Mouse (Mus musculus): ENCODE results near the gene Myrip. TPM values are rescaled to one million over a fixed set of nuclear protein-coding genes. Genes with fewer than 3 reads are reported as not detected.

The Myrip gene
- polyA plus RNA-seq, 1 experiment from 2014 or later = 0.72 TPM

DNA sequence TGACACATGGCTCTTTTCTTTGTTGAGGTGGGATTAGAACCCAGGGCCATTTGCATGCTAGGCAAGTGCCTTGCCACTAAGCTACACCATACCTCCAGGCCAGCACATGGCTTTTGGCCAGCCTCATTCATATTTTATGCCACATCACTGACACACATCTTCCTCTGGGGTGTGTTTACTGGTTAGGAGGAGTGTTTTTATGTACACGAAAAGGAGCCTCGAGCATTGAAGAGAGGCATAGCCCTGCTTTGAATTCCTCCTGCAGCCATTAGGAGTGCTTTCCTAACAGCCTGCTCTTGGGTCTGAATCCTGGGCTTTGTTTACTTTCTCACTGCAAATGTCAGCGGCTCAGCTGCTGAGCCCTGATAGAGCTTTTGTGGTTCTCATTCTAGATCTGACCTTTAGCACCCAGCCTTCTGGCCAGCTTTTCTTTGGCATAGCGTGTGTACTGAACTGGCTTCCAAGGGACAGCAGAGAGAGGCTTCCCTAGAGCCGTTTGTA lies 44.4 kb downstream of the Myrip start:
- DNase-seq (ENCODE audit: low spot score) = peak; percentile 10
- Histone ChIP-seq H3K4me2 (ENCODE audit: low read depth, low read length) (no peak overlapping the region), H3K27ac (replicated peaks; ENCODE audit: low read depth, low read length) (no peak overlapping the region), H3K27me3 (replicated peaks; ENCODE audit: control insufficient read depth, insufficient read depth, low read length) (no peaks in the 10 kb centered on the region), H3K9me3 (ENCODE audit: control insufficient read depth, low read length) (no peaks in the 10 kb centered on the region), H3K4me3 (ENCODE audit: low read depth, low read length) (no peak overlapping the region), H3K4me1 (ENCODE audit: control insufficient read depth, insufficient read depth, low read length) (no peaks in the 10 kb centered on the region), H3K9ac (ENCODE audit: low read depth, low read length) (no peak overlapping the region), H3K36me3 (ENCODE audit: control insufficient read depth, insufficient read depth, low read length) (no peaks in the 10 kb centered on the region)
- 18% methylated on average over 5 of the region's 5 CpGs for WGBS
- no peak for ATAC-seq (ENCODE audit: low read depth)

DNA sequence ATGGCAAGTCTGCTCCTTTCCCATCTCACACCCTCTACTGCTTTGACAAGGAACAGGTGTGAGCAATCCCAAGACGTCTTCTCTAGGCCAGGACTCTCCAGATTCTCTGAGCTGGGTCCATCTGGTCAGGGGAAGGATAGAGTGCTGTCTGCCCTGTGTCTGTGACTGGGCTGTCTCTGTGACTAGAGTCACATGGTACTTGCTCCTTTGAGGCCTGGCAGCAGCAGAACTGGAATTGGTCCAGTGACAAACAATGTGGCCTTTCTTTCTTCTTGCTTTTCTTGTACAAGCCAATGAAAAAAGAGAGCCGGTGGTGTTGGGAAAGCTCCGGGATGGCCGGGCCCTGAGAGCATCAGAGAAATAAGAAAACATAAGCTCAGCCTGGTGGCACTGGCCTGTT lies 47.8 kb downstream of the Myrip start:
- Histone ChIP-seq H3K4me1 (ENCODE audit: control insufficient read depth, insufficient read depth, low read length) (no peaks in the 10 kb centered on the region), H3K27me3 (replicated peaks; ENCODE audit: control insufficient read depth, insufficient read depth, low read length) (no peaks in the 10 kb centered on the region), H3K36me3 (ENCODE audit: control insufficient read depth, insufficient read depth, low read length) (no peaks in the 10 kb centered on the region), H3K9me3 (ENCODE audit: control insufficient read depth, low read length) (no peaks in the 10 kb centered on the region), H3K27ac (replicated peaks; ENCODE audit: low read depth, low read length) (no peak overlapping the region), H3K9ac (ENCODE audit: low read depth, low read length) (no peak overlapping the region), H3K4me3 (ENCODE audit: low read depth, low read length) (no peak overlapping the region), H3K4me2 (ENCODE audit: low read depth, low read length) (no peak overlapping the region)
- DNase-seq (ENCODE audit: low spot score) (peak; percentile 23), ATAC-seq (ENCODE audit: low read depth) (peak; percentile 47; the same call in 1 of the 2 replicates)
- WGBS = 41% methylated on average over 4 of the region's 4 CpGs

DNA sequence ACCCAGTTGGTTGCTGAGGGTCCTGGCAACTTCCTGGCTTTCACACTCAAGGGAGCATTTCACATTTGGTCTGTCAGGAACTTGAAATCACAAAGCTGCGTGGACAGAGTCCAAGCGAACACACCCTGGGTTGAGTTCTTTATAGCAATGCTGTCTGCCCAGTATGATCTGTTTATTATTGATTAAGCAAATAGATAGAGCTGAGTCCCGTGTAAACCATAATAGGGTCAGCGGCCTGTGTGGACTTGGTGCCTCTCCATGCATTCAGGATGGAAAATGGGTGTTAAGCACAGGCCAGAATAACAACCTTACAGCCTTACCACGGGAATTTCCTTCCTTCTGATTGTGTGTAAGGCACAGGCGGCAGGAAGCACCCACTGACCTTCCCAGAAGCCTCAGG lies 49.0 kb downstream of the Myrip start:
- WGBS = 58% methylated on average over 6 of the region's 6 CpGs
- Histone ChIP-seq H3K4me3 (ENCODE audit: low read depth, low read length) (no peak overlapping the region), H3K9me3 (ENCODE audit: control insufficient read depth, low read length) (no peaks in the 10 kb centered on the region), H3K36me3 (ENCODE audit: control insufficient read depth, insufficient read depth, low read length) (no peaks in the 10 kb centered on the region), H3K27ac (replicated peaks; ENCODE audit: low read depth, low read length) (no peak overlapping the region), H3K27me3 (replicated peaks; ENCODE audit: control insufficient read depth, insufficient read depth, low read length) (no peaks in the 10 kb centered on the region), H3K9ac (ENCODE audit: low read depth, low read length) (no peak overlapping the region), H3K4me2 (ENCODE audit: low read depth, low read length) (no peak overlapping the region), H3K4me1 (ENCODE audit: control insufficient read depth, insufficient read depth, low read length) (no peaks in the 10 kb centered on the region)
- ATAC-seq (ENCODE audit: low read depth) (no peak), DNase-seq (ENCODE audit: low spot score) (no peak)

DNA sequence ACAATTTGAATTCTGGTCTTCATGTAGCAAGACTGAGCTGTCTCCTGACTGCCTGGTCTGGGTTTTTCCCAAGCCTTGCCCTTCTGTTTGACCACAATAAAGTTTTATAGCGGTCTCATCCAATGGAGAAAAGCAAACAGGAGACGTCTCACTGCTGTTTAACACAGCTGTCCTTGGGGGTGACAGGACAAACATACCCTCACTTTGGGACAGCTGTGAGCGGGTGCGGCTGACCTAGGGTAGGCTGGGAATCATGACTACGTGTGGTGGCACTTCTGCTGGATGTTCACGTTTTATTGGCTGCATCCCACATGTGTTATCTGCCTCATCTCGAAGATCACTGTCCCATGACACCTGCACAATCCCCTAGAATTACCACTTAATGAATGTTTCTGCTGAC lies 49.7 kb downstream of the Myrip start:
- no peak for DNase-seq (ENCODE audit: low spot score)
- Histone ChIP-seq H3K36me3 (ENCODE audit: control insufficient read depth, insufficient read depth, low read length) (no peaks in the 10 kb centered on the region), H3K9me3 (ENCODE audit: control insufficient read depth, low read length) (no peaks in the 10 kb centered on the region), H3K4me1 (ENCODE audit: control insufficient read depth, insufficient read depth, low read length) (no peaks in the 10 kb centered on the region), H3K4me3 (ENCODE audit: low read depth, low read length) (no peak overlapping the region), H3K9ac (ENCODE audit: low read depth, low read length) (no peak overlapping the region), H3K27me3 (replicated peaks; ENCODE audit: control insufficient read depth, insufficient read depth, low read length) (no peaks in the 10 kb centered on the region), H3K27ac (replicated peaks; ENCODE audit: low read depth, low read length) (no peak overlapping the region), H3K4me2 (ENCODE audit: low read depth, low read length) (no peak overlapping the region)
- no peak for ATAC-seq (ENCODE audit: low read depth)
- 74% methylated on average over 7 of the region's 7 CpGs for WGBS

DNA sequence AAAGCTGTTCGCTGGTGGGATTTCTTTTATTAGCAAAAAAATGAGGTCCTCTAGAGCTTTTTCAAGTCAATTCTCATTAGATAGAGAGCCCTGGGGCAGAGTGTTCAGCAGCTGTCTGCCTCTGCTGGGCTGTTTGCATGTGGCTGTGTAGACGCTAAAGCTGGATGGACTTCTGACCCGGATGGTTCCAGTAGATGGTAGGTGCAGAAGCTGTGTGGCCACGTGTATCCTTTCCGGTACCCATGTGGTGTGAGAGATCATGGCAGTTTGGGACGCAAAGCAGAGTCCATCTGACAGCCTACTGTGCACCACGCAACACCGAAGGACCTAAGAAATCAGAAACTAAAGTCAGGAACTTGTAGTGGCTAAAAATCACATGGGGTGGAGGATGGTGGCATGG lies 50.2 kb downstream of the Myrip start:
- ATAC-seq (ENCODE audit: low read depth) = no peak
- H3K4me2 ChIP-seq (ENCODE audit: low read depth, low read length) = no peak overlapping the region
- WGBS = 88% methylated on average over 8 of the region's 8 CpGs
- no peak for DNase-seq (ENCODE audit: low spot score)
- no peaks in the 10 kb centered on the region for H3K9me3 ChIP-seq (ENCODE audit: control insufficient read depth, low read length)
- no peaks in the 10 kb centered on the region for H3K36me3 ChIP-seq (ENCODE audit: control insufficient read depth, insufficient read depth, low read length)
- H3K27ac ChIP-seq (replicated peaks; ENCODE audit: low read depth, low read length) = no peak overlapping the region
- no peaks in the 10 kb centered on the region for H3K4me1 ChIP-seq (ENCODE audit: control insufficient read depth, insufficient read depth, low read length)
- no peak overlapping the region for H3K9ac ChIP-seq (ENCODE audit: low read depth, low read length)
- no peaks in the 10 kb centered on the region for H3K27me3 ChIP-seq (replicated peaks; ENCODE audit: control insufficient read depth, insufficient read depth, low read length)
- H3K4me3 ChIP-seq (ENCODE audit: low read depth, low read length) = no peak overlapping the region

GRCm38 (mm10) chr9:120353036-120353435 lies 51.7 kb downstream of the Myrip start:
- no peak overlapping the region for H3K27ac ChIP-seq (replicated peaks; ENCODE audit: low read depth, low read length)
- H3K4me2 ChIP-seq (ENCODE audit: low read depth, low read length) = no peak overlapping the region
- no peak for DNase-seq (ENCODE audit: low spot score)
- no peak overlapping the region for H3K4me3 ChIP-seq (ENCODE audit: low read depth, low read length)
- no peaks in the 10 kb centered on the region for H3K27me3 ChIP-seq (replicated peaks; ENCODE audit: control insufficient read depth, insufficient read depth, low read length)
- H3K9me3 ChIP-seq (ENCODE audit: control insufficient read depth, low read length) = no peaks in the 10 kb centered on the region
- no peak overlapping the region for H3K9ac ChIP-seq (ENCODE audit: low read depth, low read length)
- H3K36me3 ChIP-seq (ENCODE audit: control insufficient read depth, insufficient read depth, low read length) = no peaks in the 10 kb centered on the region
- no peak for ATAC-seq (ENCODE audit: low read depth)
- 72% methylated on average over 4 of the region's 4 CpGs for WGBS
- H3K4me1 ChIP-seq (ENCODE audit: control insufficient read depth, insufficient read depth, low read length) = no peaks in the 10 kb centered on the region

DNA sequence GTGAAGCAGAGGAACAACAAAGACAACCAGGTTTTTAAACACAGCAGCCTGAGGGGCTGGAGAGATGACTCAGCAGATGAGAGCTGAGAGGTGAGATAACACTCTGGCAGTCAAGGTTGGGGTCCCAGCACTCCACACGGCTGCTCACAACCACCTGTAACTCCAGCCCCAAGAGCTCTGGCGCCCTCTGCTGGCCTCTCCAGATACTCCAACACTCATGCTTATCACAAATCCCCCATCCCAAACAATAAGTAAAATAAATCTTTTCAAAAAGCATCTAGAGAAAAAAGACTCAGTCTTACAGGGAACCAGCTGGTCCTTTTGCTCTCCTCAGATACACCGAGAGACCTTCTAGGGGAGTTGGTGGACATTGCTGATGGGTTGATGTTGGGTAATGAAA lies 52.7 kb downstream of the Myrip start:
- ATAC-seq (ENCODE audit: low read depth) = no peak
- H3K4me2 ChIP-seq (ENCODE audit: low read depth, low read length) = no peak overlapping the region

DNA sequence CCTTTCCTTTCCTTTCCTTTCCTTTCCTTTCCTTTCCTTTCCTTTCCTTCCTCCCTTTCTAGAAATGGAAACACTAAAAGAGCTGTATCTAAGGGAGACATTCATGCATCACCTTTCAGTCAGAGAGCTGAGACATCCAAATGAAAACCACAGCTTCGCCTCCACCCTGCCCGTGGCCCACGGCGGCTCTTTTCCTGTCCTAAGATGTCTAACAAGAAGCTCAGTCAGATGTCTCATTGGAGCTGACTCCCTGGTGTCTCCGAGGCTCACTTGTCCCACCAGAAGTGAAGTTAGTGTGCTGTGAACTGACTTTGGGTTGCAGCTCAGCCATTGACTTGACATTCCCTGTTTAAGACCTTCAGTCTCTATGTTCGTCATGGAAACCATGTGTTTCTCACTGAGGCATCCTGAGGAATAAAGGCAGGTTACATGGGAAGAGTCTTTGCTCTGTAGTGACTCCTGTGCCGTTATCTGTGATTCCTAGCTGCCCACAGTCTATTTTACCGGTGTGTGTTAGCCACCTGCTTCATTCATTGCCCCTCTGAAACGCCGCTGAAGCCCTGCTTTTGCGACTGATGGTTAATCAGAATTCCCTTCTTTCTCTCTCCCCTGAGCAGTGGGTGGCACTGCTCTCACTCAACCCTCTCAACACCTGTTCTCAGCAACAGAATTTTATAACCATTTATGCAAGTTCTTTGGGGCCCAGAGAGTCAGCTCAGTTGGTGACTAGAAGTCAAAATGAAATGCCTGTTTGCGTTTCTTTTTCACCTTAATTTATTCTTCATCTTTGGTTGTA lies 53.4 kb downstream of the Myrip start:
- no peak overlapping the region for H3K4me2 ChIP-seq (ENCODE audit: low read depth, low read length)
- H3K9ac ChIP-seq (ENCODE audit: low read depth, low read length) = no peak overlapping the region
- WGBS = 85% methylated on average over 12 of the region's 12 CpGs
- H3K4me3 ChIP-seq (ENCODE audit: low read depth, low read length) = no peak overlapping the region
- ATAC-seq (ENCODE audit: low read depth) (no peak), DNase-seq (ENCODE audit: low spot score) (no peak)
- H3K4me1 ChIP-seq (ENCODE audit: control insufficient read depth, insufficient read depth, low read length) = no peaks in the 10 kb centered on the region
- no peaks in the 10 kb centered on the region for H3K9me3 ChIP-seq (ENCODE audit: control insufficient read depth, low read length)
- no peak overlapping the region for H3K27ac ChIP-seq (replicated peaks; ENCODE audit: low read depth, low read length)
- no peaks in the 10 kb centered on the region for H3K27me3 ChIP-seq (replicated peaks; ENCODE audit: control insufficient read depth, insufficient read depth, low read length)
- H3K36me3 ChIP-seq (ENCODE audit: control insufficient read depth, insufficient read depth, low read length) = no peaks in the 10 kb centered on the region

More for the DNA sequence above, 52.7 kb downstream of the Myrip start:
- no peaks in the 10 kb centered on the region for H3K4me1 ChIP-seq (ENCODE audit: control insufficient read depth, insufficient read depth, low read length)
- 69% methylated on average over 3 of the region's 3 CpGs for WGBS
- H3K27ac ChIP-seq (replicated peaks; ENCODE audit: low read depth, low read length) = no peak overlapping the region
- no peak for DNase-seq (ENCODE audit: low spot score)
- H3K27me3 ChIP-seq (replicated peaks; ENCODE audit: control insufficient read depth, insufficient read depth, low read length) = no peaks in the 10 kb centered on the region
- no peak overlapping the region for H3K9ac ChIP-seq (ENCODE audit: low read depth, low read length)
- H3K36me3 ChIP-seq (ENCODE audit: control insufficient read depth, insufficient read depth, low read length) = no peaks in the 10 kb centered on the region
- H3K9me3 ChIP-seq (ENCODE audit: control insufficient read depth, low read length) = no peaks in the 10 kb centered on the region
- H3K4me3 ChIP-seq (ENCODE audit: low read depth, low read length) = no peak overlapping the region

DNA sequence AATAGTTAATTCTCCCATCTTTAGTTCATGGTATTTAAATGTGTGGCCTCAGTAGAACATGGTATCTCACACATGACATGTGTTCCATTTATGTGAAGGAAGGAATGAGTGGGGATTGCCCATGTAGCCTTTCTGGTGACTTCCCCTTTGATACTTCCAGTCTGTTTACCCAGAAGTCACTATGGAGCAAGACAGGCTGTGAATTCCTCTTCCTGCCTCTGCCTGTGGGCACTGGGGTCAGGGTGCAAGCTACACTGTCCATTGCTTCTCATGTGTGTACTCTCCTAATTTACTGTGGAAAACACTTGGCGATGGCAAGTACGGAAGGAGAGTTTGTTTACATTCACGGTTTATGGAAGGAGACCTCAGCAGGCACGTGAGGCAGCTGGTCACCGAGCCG lies 55.2 kb downstream of the Myrip start:
- no peak overlapping the region for H3K9ac ChIP-seq (ENCODE audit: low read depth, low read length)
- no peaks in the 10 kb centered on the region for H3K4me1 ChIP-seq (ENCODE audit: control insufficient read depth, insufficient read depth, low read length)
- H3K4me3 ChIP-seq (ENCODE audit: low read depth, low read length) = no peak overlapping the region
- H3K9me3 ChIP-seq (ENCODE audit: control insufficient read depth, low read length) = no peaks in the 10 kb centered on the region
- 78% methylated on average over 6 of the region's 6 CpGs for WGBS
- H3K27me3 ChIP-seq (replicated peaks; ENCODE audit: control insufficient read depth, insufficient read depth, low read length) = no peaks in the 10 kb centered on the region
- no peak for DNase-seq (ENCODE audit: low spot score)
- H3K4me2 ChIP-seq (ENCODE audit: low read depth, low read length) = no peak overlapping the region
- no peak overlapping the region for H3K27ac ChIP-seq (replicated peaks; ENCODE audit: low read depth, low read length)
- ATAC-seq (ENCODE audit: low read depth) = no peak
- no peaks in the 10 kb centered on the region for H3K36me3 ChIP-seq (ENCODE audit: control insufficient read depth, insufficient read depth, low read length)
